Mouse (Mus musculus) stomach, embryonic 16.5 days (tissue): ENCODE measurements around the gene Il3. TPM values are rescaled to one million over a fixed set of nuclear protein-coding genes. Genes with fewer than 3 reads are reported as not detected.

Experiments
- ATAC-seq: fragments of 200-750 bp; cut with Nextera tagmentation; 2 replicates; pipeline ENCODE4 v1.8.0; 2017; ENCODE audit warnings: moderate number of reproducible peaks, moderate TSS enrichment; ENCODE audit not compliant: insufficient read depth, low FRiP score
- H3K27ac ChIP-seq: fragments of 300-500 bp; sonication (generic); 2 replicates; pipeline ENCODE4 v1.5.1; 2014; ENCODE audit warnings: low read length
- H3K27me3 ChIP-seq: fragments of 300-500 bp; sonication (generic); 2 replicates; pipeline ENCODE4 v1.6.1; 2014; ENCODE audit warnings: low read length, control low read depth, mixed read lengths; ENCODE audit not compliant: control insufficient read depth, insufficient read depth
- H3K36me3 ChIP-seq: fragments of 300-500 bp; sonication (generic); 2 replicates; pipeline ENCODE4 v1.6.1; 2014; ENCODE audit warnings: low read length; ENCODE audit not compliant: control insufficient read depth, insufficient read depth
- H3K4me1 ChIP-seq: fragments of 300-500 bp; sonication (generic); 2 replicates; pipeline ENCODE4 v1.6.1; 2014; ENCODE audit warnings: low read length, control low read depth, mixed read lengths; ENCODE audit not compliant: control insufficient read depth, insufficient read depth
- H3K4me2 ChIP-seq: fragments of 300-500 bp; sonication (generic); 2 replicates; pipeline ENCODE4 v1.6.1; 2014; ENCODE audit warnings: low read depth, low read length, mixed read lengths
- H3K4me3 ChIP-seq: fragments of 300-500 bp; sonication (generic); replicated peaks from 2 replicates; pipeline ENCODE4 v1.5.1; 2014; ENCODE audit warnings: mild to moderate bottlenecking, low read length
- H3K9ac ChIP-seq: fragments of 300-500 bp; sonication (generic); 2 replicates; pipeline ENCODE4 v1.6.1; 2014; ENCODE audit warnings: low read length
- H3K9me3 ChIP-seq: fragments of 300-500 bp; sonication (generic); replicated peaks from 2 replicates; pipeline ENCODE4 v1.6.1; 2016; ENCODE audit warnings: low read length, control low read depth; ENCODE audit not compliant: control insufficient read depth
- WGBS: fragments of 180-500 bp; shearing (Covaris S2); extraction: QIAGEN DNeasy Blood & Tissue Kit; methylation state at CpG from one replicate; pipeline ENCODE4 v1.1.7; 2014; 5-methylcytosine and 5-hydroxymethylcytosine counted together
- polyA plus RNA-seq: library from polyadenylated mRNA; unstranded; fragments of >200 nt; fragmentation: Nextera tagmentation; extraction: Ambion mirVana; gene quantifications from 2 replicates; pipeline ENCODE4 v1.2.1, GENCODE M21; 2015

Gene Il3
- polyA plus RNA-seq: not detected in 2 replicates

- 77% methylated on average over 6 of the region's 6 CpGs for WGBS
- H3K27me3 ChIP-seq: no peaks in the 10 kb centered on the region
- H3K27ac ChIP-seq: no peak within 1 kb of the TSS
- no peak within 1 kb of the TSS for H3K4me2 ChIP-seq
- H3K9ac ChIP-seq: no peak within 1 kb of the TSS
- no peaks in the 10 kb centered on the region for H3K36me3 ChIP-seq
- H3K4me3 ChIP-seq: no peak within 1 kb of the TSS
- no peak for ATAC-seq
- H3K9me3 ChIP-seq: no peaks in the 10 kb centered on the region
- H3K4me1 ChIP-seq: no peaks in the 10 kb centered on the region
These were observed at the start of gene Il3 for GRCm38 (mm10) chr11:54267177-54267576. TSS of gene Il3 (minus strand) at chr11:54267277.

- no peak overlapping the region for H3K9ac ChIP-seq
- no peaks in the 10 kb centered on the region for H3K9me3 ChIP-seq
- H3K4me3 ChIP-seq: no peak overlapping the region
These were observed 48.3 kb upstream of the Il3 start for GRCm38 (mm10) chr11:54315336-54315735.

GRCm38 (mm10) chr11:54314740-54315139 is 47.7 kb upstream of the Il3 start:
- Histone ChIP-seq H3K36me3 (no peaks in the 10 kb centered on the region), H3K4me1 (no peaks in the 10 kb centered on the region), H3K4me2 (no peak overlapping the region), H3K27ac (no peak overlapping the region), H3K9ac (no peak overlapping the region), H3K9me3 (no peaks in the 10 kb centered on the region), H3K4me3 (no peak overlapping the region), H3K27me3 (no peaks in the 10 kb centered on the region)
- ATAC-seq: no peak
- 14% methylated on average over 3 of the region's 3 CpGs for WGBS

More at GRCm38 (mm10) chr11:54315336-54315735, 48.3 kb upstream of the Il3 start:
- no peak for ATAC-seq
- Histone ChIP-seq H3K4me1 (no peaks in the 10 kb centered on the region), H3K4me2 (no peak overlapping the region), H3K36me3 (no peaks in the 10 kb centered on the region), H3K27ac (no peak overlapping the region), H3K27me3 (no peaks in the 10 kb centered on the region)
- 89% methylated on average over 5 of the region's 5 CpGs for WGBS

- no peaks in the 10 kb centered on the region for H3K9me3 ChIP-seq
- no peak overlapping the region for H3K27ac ChIP-seq
- no peak for ATAC-seq
- H3K4me2 ChIP-seq: no peak overlapping the region
- H3K27me3 ChIP-seq: no peaks in the 10 kb centered on the region
- no peak overlapping the region for H3K4me3 ChIP-seq
- WGBS: 75% methylated on average over 7 of the region's 7 CpGs
- H3K4me1 ChIP-seq: no peaks in the 10 kb centered on the region
- no peaks in the 10 kb centered on the region for H3K36me3 ChIP-seq
- no peak overlapping the region for H3K9ac ChIP-seq
These were observed 46.6 kb upstream of the Il3 start for GRCm38 (mm10) chr11:54313391-54314360.

GRCm38 (mm10) chr11:54312603-54313002 is 45.5 kb upstream of the Il3 start:
- no peak overlapping the region for H3K27ac ChIP-seq
- no peaks in the 10 kb centered on the region for H3K27me3 ChIP-seq
- H3K36me3 ChIP-seq: no peaks in the 10 kb centered on the region
- H3K4me2 ChIP-seq: no peak overlapping the region
- no peaks in the 10 kb centered on the region for H3K9me3 ChIP-seq
- 14% methylated on average over 1 of the region's 1 CpGs for WGBS
- ATAC-seq: no peak
- H3K4me1 ChIP-seq: no peaks in the 10 kb centered on the region
- H3K4me3 ChIP-seq: no peak overlapping the region
- H3K9ac ChIP-seq: no peak overlapping the region

- Histone ChIP-seq H3K27ac (no peak overlapping the region), H3K36me3 (no peaks in the 10 kb centered on the region), H3K9me3 (no peaks in the 10 kb centered on the region), H3K4me3 (no peak overlapping the region), H3K4me1 (no peaks in the 10 kb centered on the region), H3K27me3 (no peaks in the 10 kb centered on the region), H3K9ac (no peak overlapping the region), H3K4me2 (no peak overlapping the region)
- 20% methylated on average over 5 of the region's 5 CpGs for WGBS
- no peak for ATAC-seq
These were observed 44.9 kb upstream of the Il3 start for GRCm38 (mm10) chr11:54312021-54312420.

GRCm38 (mm10) chr11:54310588-54310987 is 43.5 kb upstream of the Il3 start:
- WGBS: 65% methylated on average over 2 of the region's 2 CpGs
- H3K36me3 ChIP-seq: no peaks in the 10 kb centered on the region
- no peaks in the 10 kb centered on the region for H3K4me1 ChIP-seq
- no peaks in the 10 kb centered on the region for H3K9me3 ChIP-seq
- no peaks in the 10 kb centered on the region for H3K27me3 ChIP-seq
- no peak for ATAC-seq
- H3K27ac ChIP-seq: no peak overlapping the region
- H3K4me2 ChIP-seq: no peak overlapping the region
- H3K9ac ChIP-seq: no peak overlapping the region
- H3K4me3 ChIP-seq: no peak overlapping the region

GRCm38 (mm10) chr11:54307139-54307816 is 40.2 kb upstream of the Il3 start:
- Histone ChIP-seq H3K27me3 (peaks cover 5% of the 10 kb centered on the region), H3K4me2 (no peak overlapping the region), H3K27ac (no peak overlapping the region), H3K9ac (no peak overlapping the region), H3K4me1 (peaks cover 5% of the 10 kb centered on the region; the same call in 1 of the 2 replicates), H3K36me3 (no peaks in the 10 kb centered on the region), H3K4me3 (no peak overlapping the region), H3K9me3 (no peaks in the 10 kb centered on the region)
- no peak for ATAC-seq
- WGBS: 67% methylated on average over 7 of the region's 7 CpGs

GRCm38 (mm10) chr11:54305331-54305730 is 38.3 kb upstream of the Il3 start:
- Histone ChIP-seq H3K4me1 (peaks cover 5% of the 10 kb centered on the region; the same call in 1 of the 2 replicates), H3K27me3 (peaks cover 5% of the 10 kb centered on the region), H3K9me3 (no peaks in the 10 kb centered on the region), H3K9ac (no peak overlapping the region), H3K27ac (no peak overlapping the region), H3K36me3 (no peaks in the 10 kb centered on the region), H3K4me3 (no peak overlapping the region), H3K4me2 (no peak overlapping the region)
- no peak for ATAC-seq
- WGBS: 86% methylated on average over 3 of the region's 3 CpGs
